Mouse (Mus musculus) neutrophil, adult 5-6 weeks (primary cell): Measurements from ENCODE around the gene Med28. TPM values are rescaled to one million over a fixed set of nuclear protein-coding genes. Genes with fewer than 3 reads are reported as not detected.

Experiments
- ATAC-seq: fragments of 151-379, 151-347 bp; 2 replicates; pipeline ENCODE4 v1.8.0; 2017; ENCODE audit warnings: mild to moderate bottlenecking, moderate TSS enrichment; ENCODE audit not compliant: insufficient number of reproducible peaks, poor library complexity, low FRiP score, severe bottlenecking; ENCODE audit errors: extremely low read depth
- total RNA-seq: library from RNA; stranded (forward); fragments of 200-1000 nt; gene quantifications from 2 replicates; pipeline ENCODE4 v1.2.3, GENCODE M21; 2017

Gene Med28
- total RNA-seq: 36.0 and 43.6 TPM in 2 replicates

DNA sequence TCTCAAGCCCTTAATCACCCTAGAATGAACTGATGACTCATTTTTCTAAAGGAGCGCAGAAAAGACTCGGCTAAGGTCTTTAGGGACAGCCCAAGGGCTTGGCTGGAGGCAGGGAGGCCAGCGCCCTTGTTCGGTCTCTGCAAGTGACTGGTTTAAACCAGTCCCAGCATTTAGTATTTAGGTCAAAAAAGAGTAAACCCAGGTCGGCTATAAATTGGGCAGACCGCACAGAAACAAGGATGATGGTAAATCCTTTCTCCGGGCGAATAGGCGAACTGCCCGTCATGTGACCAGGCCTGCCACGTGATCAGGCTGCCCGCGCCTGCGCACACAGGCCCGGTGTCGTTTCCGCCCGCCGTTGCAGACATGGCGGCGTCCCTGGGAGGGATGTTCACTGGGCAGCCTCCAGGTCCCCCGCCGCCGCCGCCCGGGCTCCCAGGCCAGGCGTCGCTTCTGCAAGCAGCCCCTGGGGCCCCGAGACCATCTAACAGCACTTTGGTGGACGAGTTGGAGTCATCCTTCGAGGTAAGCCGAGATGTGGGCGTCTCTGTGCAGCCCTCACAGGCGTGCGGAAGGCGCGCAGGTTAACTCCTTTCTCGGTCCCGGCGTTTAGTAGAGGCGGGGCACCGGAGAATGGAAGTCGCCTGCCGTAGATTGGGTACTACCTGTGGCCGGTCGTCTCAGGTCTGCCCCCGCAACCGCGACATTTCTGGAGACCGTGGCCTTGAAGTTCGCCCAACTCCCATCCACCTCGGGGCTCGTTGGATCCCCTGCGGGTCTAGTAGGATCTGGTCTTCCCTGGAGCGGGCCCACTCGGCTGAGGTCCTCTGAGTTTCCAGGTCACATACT lies at the start of gene Med28:
Med28 (plus strand) TSS at position 270 of the 849 bp plus-strand sequence.
- peak; percentile 82 for ATAC-seq

DNA sequence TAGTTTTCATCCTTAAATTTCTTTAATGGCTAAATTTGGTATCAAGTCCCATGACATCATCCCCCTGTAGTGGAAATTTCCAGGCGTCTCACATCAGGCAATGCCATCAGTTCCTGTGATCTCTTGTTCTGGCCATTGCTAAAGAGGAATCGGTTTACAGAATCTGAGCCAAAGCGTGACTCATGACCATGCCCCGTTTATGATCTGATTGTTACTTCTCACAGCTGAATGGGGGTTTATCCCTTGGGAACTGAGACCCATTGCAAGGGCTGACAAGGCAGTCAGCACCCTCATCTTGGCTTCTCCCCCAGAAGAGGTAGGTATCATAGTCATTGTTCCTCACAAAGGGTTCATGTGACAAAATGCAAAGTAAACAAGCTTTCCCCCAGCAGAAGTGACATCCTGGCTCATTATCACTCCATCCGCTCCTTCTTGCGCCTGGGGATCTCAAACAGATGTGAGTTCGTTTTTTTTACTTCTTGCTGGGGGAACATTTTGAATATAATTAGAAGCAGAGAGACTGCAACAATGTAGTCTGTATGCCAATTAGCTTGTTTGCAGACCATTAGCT lies 47.1 kb upstream of the Med28 start:
- ATAC-seq: no peak

DNA sequence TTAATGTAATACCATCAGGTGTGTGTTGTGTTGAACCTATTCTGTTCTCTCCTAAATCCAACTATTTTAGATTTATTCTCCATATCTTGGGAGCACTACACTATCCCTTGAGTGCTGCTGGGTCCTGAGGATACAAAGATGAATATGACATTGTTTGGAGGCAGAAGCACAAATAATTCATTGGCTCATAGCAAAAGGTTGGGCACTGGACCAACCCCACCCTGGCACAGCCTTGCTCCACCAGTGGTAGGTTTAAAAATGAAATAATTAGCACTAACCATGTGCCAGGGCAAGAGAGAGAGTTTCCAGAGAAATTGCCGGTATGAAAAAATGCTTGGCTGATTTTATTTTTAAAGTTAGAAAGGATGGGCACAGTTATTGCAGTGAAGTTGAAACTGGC lies 46.5 kb upstream of the Med28 start:
- no peak for ATAC-seq

DNA sequence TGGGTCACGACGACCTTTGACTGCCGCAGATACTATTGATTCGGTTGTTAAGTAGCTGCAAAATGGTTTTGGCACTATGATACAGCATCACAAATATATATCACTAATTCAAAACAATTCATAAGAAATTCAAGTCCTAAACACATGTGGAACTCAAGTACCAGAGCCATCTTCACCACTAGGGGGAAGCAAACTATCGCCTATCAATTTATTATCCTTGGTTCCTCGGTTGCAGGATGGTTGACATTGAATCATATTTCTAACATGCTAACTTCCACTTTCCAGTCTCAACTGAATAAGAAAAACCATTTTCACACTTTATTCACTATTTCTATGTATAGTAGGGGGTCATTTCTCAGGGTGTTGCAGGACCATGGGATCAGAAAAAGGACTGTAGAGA lies 45.8 kb upstream of the Med28 start:
- peak; percentile 74 for ATAC-seq

DNA sequence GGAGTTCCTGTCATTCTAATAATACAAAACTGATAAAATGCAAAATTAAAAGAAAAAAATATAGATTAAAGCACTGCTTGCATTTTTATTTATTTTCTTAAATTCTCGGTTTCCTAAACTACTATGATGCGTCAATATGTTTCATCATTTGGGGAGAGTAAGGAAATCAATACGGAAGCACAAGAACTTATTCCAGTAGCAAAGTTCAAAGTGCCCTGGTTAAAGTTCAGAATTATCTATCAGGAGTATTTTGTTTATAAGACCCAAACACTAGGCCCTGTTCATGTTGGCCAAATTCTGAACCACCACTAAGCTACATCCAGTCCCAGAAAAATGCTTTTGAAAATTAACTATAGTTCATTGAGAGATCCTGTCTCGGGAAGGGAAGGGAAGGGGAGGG lies 45.3 kb upstream of the Med28 start:
- no peak for ATAC-seq

DNA sequence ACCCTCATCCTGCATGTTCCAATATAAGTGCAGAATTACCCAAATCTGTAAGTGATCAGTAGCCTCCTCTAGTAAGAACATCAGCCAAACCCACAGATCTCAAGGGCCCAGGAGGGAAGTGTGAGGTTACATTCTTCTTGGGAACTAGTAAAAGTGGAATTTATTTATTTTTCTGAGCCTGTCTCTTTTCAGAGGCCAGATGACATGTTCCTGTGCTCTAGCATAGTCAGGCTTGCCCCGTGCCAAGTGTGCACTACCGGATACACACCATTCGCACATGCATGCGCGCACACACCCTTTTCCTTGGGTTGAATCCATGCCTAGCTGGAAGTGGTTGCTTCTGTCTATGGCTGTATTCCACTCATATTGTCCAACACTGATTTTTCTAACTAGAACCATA lies 44.3 kb upstream of the Med28 start:
- ATAC-seq: no peak

DNA sequence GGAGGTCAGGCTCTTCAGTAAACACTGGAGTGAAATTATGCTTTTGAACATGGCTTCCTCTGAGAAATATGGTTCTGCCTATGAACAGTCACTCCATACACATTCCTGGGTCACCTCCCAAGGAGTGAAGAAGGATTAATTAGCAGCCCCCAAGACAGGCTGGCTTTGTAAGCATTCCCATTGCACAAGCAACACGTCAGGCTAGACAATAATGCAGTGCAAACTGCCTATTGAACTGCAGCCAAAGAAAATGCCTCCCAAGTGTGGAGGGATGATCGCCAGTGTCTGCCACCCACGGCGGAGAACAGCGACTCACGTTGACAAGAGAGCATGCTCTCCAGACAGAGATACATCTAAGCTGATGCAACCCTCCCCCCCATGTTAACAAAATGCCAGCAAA lies 43.7 kb upstream of the Med28 start:
- no peak for ATAC-seq

DNA sequence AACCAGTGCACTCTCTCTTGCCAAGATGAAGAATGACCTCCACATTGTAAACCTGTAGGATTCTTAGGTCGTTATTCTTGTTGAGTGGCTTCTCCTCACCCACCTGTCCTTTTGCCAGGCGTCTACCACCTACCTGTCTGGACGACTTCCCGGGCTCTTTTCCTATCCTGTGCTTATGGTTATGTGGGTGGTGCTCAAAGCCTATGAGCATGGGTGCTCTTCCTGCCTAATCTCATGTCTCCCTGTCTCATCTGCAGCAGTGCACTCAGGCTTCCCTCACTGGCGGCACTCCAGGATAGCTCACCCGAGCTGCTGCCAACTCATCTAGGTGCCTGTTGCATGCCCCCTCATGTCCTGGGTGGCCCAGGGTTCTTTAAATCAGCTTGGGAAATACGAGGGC lies 42.4 kb upstream of the Med28 start:
- ATAC-seq: no peak

DNA sequence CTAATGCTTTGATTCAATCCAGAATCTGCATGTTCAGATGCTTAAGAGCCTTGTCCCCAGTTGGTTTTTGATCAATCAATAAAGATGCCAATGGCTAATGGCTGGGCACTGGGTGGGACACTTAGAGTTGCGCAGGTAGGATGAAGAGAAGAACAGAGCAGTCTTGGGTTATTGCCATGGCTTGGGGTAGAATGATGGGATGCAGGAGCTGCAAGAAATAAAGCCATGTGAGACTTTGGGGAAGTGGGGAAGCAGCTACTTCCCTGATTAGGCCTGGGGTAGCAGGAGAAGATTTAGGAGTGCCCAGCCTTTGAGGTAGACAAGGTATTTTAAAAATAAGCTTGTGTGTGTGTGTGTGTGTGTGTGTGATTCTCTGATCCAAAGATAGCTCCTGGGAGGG lies 40.0 kb upstream of the Med28 start:
- no peak for ATAC-seq

DNA sequence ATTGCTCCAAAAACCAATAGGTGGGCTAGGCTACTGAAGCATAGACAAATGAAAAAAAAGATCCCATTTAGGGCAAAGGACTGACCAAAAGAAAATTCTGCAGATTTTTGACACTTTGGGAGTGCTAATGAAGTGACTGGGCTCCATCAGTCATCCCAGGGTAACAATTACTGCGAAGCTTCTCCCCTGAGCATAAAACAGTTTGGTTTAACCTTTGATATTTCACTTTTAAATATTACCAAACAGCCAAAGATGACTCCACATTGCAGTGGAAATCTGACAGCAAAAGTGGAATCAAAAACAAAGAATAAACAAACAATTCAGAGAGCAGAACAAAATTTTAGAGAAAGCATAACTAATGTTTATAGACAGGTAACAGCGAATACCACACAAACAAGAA lies 38.9 kb upstream of the Med28 start:
- no peak for ATAC-seq

DNA sequence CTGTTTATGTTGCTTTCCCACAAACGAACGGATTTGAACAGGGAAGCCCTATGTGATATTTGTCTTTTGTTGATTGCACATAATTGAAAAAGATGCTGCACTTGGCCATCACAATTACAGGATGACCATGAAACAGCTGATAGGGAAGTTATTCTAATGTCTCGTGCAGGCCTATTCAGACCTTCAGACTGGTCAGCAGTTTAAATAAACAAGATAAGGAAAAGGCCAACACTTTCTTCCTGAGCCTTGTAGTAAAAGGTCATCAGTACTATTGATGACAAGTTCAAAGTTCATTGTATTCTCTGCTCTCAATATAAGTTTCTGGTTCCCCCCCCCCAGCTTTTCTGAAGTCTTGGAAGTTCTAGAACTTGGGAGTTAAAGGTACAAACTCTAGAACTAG lies 37.4 kb upstream of the Med28 start:
- ATAC-seq: no peak

DNA sequence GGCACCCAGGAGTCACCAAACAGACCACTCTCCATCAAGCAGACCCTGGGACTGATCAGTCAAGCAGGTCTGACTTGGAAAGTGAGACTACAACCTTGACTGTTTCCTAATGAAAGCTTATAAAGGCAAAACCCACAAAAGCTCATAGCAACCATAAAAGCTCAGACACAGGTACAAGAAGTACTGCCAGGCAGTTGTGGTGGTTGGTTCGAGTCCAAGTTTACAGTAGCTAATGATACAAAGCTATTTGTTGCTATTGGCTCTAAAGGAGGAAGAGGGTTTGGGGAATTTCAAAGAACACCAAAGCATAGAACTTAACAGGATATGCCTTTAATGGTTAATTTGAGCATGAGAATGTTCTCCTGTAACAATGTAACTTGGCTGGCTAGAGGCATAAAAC lies 36.4 kb upstream of the Med28 start:
- no peak for ATAC-seq

DNA sequence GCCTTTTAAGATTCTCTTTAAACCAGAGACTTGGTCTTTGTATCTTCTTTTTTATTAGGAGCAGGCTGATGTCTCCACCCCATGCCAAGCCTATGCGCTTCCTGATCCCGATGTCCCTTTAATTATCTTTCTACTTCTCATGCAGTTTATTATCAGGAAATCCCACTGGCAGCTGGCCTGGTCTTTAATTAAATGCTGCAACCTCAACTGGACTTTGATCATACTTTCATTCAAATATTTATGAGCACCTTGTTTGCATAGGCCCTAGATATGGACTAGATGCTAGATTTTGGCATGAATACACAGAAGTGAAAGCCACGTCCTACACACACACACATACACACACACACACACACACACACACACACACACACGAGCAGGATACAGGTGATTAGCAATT lies 28.3 kb upstream of the Med28 start:
- no peak for ATAC-seq

DNA sequence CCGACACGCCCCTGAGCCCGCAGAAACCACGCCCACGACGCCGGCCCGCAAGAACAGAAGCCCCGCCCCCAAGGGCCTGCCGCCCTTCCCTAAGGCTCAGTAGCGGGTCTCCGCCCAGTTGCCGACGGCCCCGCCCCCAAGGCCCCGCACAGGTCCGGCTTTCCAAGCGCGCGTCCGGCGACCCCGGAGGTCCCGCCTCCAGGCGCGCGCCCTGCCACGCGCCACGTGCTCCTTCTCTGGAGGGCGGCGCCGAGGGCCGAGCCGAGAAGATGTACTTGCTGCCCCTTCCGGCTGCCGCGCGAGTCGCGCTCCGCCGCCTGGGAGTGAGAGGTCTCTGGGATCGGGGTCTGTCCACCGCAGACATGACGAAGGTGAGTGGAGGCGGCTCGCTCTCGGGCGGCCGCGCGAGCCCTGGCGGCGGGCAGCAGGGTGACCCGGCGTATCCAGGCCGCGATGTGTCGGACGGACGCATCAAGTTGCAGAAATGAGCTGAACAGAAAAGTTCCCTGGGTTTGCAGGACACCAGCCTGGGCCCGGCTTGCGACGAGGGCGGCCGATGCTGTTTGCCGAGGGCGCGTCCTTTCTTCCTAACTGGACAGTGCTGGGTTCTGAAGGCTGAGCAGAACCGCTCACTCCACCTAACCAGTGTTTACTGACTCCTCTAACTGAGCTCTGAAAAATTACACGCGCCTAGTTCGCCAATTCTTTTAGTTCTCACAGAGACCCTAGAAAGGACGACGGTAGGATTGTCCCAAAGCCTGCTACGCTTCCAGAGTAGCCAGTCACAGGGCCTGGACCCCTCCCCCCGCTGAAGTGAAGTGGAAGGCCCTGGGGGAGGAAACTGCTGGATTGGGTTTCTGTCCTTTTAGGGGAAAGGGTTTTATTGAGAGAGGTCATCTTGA lies 26.6 kb upstream of the Med28 start, which contains the start of gene Lap3:
Lap3 (plus strand) TSS at position 184 of the 902 bp plus-strand sequence.
- peak; percentile 86 for ATAC-seq

DNA sequence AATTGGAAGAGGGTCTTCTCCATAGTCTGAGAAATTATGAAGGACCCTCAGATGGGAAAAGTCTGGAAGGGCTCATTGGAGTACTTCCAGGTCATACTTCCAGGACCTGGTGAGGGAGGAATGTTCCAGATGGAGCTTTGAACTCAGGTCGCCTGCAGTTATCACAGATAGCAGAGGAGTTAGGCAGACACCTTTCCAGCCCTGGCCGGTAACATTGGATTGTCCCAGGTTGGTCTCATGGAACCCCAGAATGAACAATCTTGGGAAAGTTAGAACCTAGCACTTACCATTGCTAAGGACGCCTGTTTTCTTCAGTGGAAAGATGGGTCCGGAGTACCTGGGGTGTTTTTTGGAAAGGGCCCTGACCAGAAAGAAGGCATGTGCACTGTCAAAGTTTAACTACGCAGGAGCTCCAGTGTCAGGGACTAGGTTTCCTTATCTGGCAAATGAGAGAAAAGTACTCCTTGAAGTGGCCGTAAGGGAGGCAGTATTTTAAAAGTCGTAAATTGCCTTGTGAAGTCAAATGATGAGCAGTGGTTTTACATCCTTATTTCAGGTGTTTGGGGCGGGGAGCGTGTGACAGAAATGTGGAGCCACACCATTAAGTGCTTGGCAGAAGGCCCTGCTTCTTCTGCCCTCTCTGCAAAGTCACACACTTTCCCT lies 25.8 kb upstream of the Med28 start:
- ATAC-seq: no peak

DNA sequence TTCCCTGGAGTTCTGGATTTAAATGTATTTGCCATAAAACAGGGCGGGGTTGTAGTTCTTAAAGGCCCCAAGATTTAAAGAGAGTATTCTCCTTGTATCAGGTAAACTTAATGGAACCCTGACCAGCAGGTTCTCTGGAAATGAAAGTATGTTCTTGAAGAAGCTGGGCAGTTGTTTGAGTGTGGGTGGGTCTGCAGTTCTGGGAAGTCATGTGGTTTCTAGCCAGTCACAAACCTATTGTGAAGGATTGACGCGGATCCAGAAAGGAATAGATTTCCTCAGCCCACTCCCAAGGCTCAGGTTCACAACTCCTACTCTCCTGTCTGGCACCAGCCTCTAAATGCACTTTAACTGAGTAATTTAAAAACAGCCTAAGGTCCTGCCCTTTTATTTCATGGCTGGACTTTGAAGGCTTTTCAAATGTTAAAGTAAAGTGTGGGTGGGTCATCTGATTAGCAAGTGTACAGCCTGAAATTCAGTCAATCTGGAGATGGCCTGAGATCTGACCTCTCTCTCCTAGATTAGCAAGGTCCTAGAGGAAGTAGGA lies 24.5 kb upstream of the Med28 start:
- ATAC-seq: no peak

DNA sequence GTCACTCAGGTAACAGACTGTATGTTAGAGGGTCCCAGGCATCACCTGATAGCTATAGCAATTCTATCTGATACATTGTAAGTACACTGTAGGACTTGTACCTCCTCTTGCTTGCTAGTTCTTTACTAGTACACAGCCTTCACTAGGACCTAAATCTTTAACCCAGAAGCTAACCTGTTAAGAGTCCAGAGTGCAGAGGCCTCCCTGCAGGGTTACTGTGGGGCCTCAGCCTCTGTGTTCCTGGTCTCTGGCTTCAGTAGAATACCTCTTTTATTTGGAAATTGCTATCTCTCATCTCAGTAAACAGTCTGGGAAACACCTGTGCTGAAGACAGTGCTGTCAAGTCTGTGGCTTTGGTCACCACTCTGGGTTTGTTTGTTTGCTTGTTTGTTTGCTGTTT lies 24.0 kb upstream of the Med28 start:
- no peak for ATAC-seq

DNA sequence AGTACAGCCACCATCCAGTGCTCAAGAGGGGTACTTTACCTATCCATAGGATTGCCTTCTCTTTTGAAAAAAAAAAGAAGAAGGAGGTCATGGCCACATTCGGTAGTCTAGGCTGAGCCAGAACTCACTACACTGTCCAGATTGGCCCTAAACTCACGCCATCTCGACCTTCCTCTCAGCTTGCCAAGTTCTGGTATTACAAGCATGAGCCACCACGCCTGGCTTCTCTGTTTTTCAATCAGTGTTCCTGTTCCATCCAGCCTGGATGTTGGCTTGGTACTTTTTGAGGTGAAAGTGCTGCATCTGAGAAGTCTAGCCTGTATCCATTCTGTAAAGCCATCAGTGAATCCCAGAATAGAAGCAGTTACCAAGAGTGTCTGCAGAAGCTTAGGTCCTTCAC lies 23.6 kb upstream of the Med28 start:
- no peak for ATAC-seq
